Mouse (Mus musculus): ENCODE measurements around the gene Samd14. TPM values are rescaled to one million over a fixed set of nuclear protein-coding genes. Genes with fewer than 3 reads are reported as not detected.

Samd14 gene
- polyA plus RNA-seq, 1 experiment from 2014 or later: 57.8 TPM

DNA sequence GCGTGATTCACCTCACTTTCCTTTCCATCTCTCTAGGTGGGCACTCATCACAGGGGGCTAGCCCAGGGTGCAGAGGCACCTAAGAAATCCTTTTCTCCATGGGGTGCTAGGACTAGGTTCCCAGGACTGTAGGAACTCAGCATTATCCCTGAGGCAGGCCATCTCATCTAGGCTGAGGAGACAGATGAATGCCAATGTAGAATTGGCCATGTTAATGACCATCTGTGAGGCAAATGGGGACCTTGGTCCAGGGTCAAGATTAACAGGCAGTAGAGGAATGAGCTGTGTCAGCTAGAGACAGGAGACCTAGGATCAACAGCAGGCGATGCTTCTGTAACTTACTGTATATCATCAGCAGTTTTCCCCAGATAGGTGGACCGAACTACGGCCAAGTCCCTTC is 30.1 kb downstream of the Samd14 start:
- peaks cover 3% of the 10 kb centered on the region; the same call in 1 of the 2 replicates for H3K27me3 ChIP-seq (replicated peaks; ENCODE audit: control insufficient read depth, insufficient read depth, low read length)
- no peaks in the 10 kb centered on the region for H3K9me3 ChIP-seq (ENCODE audit: control insufficient read depth, low read length)
- H3K27ac ChIP-seq (ENCODE audit: low read depth, low read length): no peak overlapping the region
- H3K36me3 ChIP-seq (ENCODE audit: control insufficient read depth, insufficient read depth, low read length): no peaks in the 10 kb centered on the region
- H3K4me1 ChIP-seq (replicated peaks; ENCODE audit: control insufficient read depth, insufficient read depth, low read length): peaks cover 14% of the 10 kb centered on the region
- H3K4me3 ChIP-seq (ENCODE audit: low read depth, low read length): no peak overlapping the region
- no peak overlapping the region for H3K9ac ChIP-seq (ENCODE audit: low read depth, low read length)
- 81% methylated on average over 4 of the region's 4 CpGs for WGBS
- H3K4me2 ChIP-seq: peak overlapping the region; percentile 91
- DNase-seq (ENCODE audit: low spot score) (no peak), ATAC-seq (replicated peaks; ENCODE audit: low FRiP score) (no peak)

DNA sequence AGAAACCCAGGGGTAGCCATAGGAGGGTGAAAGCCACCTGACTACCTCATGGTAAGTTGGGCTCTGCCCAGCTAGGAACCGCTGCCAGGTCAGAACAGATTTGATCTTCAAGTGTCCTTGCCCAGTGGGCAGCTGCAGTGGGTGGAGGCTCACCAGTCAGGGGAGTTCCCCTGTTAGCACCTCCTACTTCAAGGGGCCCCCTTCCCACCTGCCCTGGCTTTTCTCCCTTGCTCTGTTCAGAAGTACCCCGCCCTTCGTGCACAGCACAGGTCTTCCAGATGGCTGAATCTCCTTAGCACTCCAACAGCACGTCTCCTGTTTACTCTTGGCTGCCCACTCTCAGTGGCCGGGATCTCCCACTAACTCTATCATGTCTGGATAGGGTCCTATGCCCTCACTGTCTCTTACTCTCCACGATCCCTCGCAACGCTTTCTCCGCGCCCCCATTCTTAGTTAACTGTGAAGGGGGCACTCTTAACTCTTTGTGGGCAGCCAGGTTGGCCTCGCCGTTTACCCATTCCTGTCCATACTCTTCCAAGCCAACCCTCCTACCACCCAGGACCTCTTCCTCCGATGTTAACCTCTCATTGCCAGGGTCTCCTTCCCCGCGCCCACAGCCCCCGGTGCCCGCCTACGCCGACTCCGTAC is 30.9 kb downstream of the Samd14 start:
- no peak overlapping the region; the same call in 1 of the 2 replicates for H3K27ac ChIP-seq (ENCODE audit: low read depth, low read length)
- ATAC-seq (replicated peaks; ENCODE audit: low FRiP score): no peak; the same call in 1 of the 2 replicates
- H3K9me3 ChIP-seq (ENCODE audit: control insufficient read depth, low read length): no peaks in the 10 kb centered on the region
- no peaks in the 10 kb centered on the region for H3K36me3 ChIP-seq (ENCODE audit: control insufficient read depth, insufficient read depth, low read length)
- peaks cover 8% of the 10 kb centered on the region; the same call in 1 of the 2 replicates for H3K27me3 ChIP-seq (replicated peaks; ENCODE audit: control insufficient read depth, insufficient read depth, low read length)
- H3K4me2 ChIP-seq: peak overlapping the region; percentile 91
- no peak for DNase-seq (ENCODE audit: low spot score)
- peaks cover 14% of the 10 kb centered on the region for H3K4me1 ChIP-seq (replicated peaks; ENCODE audit: control insufficient read depth, insufficient read depth, low read length)
- peak overlapping the region; percentile 77 for H3K9ac ChIP-seq (ENCODE audit: low read depth, low read length)
- 2% methylated on average over 20 of the region's 20 CpGs for WGBS
- peak overlapping the region; percentile 75 for H3K4me3 ChIP-seq (ENCODE audit: low read depth, low read length)

DNA sequence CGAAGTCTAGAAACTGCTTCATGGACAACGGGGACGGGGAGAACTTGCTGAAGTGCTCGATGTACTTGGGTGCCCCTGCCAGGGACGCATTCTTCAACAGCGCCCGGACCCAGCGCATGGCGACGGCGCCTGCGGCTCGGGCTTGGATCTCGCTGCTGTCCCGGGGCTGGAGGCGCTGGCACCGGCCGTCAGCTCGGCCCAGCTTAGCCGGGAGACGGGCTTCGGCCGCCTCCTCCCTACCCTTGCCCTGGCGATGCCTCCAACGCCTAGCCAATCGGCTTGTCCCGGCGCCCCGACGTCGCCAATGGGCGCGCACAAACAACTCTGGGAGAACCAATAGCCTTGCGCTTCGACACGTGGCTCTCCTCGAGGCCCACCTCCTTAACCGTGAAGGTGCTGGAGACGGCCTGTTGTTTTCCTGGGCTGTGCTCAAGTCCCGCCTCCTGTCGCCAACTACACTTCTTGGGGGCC is 31.5 kb downstream of the Samd14 start, which contains the start of gene Pdk2:
TSS of gene Pdk2 (minus strand) at position 216 of the 471 bp plus-strand sequence.
- Histone ChIP-seq H3K4me2 (peak within 1 kb of the TSS; percentile 91), H3K27me3 (replicated peaks; ENCODE audit: control insufficient read depth, insufficient read depth, low read length) (peaks cover 13% of the 10 kb centered on the region; the same call in 1 of the 2 replicates), H3K4me3 (ENCODE audit: low read depth, low read length) (peak within 1 kb of the TSS; percentile 75), H3K9ac (ENCODE audit: low read depth, low read length) (peak within 1 kb of the TSS; percentile 77), H3K27ac (ENCODE audit: low read depth, low read length) (peak within 1 kb of the TSS; percentile 40), H3K9me3 (ENCODE audit: control insufficient read depth, low read length) (no peaks in the 10 kb centered on the region), H3K36me3 (ENCODE audit: control insufficient read depth, insufficient read depth, low read length) (no peaks in the 10 kb centered on the region), H3K4me1 (replicated peaks; ENCODE audit: control insufficient read depth, insufficient read depth, low read length) (peaks cover 14% of the 10 kb centered on the region)
- WGBS: under 1% methylated on average over 41 of the region's 41 CpGs
- ATAC-seq (replicated peaks; ENCODE audit: low FRiP score) (peak; percentile 97), DNase-seq (ENCODE audit: low spot score) (peak; percentile 89)

DNA sequence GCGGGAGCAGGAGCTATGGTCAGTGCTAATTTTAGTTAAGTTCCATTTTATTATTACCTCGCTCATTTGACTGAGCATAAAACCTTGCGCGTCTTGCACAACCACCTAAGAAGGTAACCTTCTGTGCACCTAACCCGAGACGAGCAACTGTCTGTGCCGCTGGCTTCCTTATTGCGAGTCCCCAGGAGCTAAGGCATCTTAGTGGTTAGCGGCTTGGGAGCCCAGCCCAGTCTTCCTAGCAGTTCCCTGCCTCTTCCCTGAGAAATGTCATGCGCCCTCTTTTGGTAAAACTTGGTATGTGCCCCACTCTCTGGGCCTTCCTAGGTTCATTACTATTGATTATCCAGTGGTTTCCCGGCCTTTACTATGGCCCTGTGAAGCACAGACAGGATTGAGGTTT is 32.4 kb downstream of the Samd14 start:
- ATAC-seq (replicated peaks; ENCODE audit: low FRiP score) (peak; percentile 32; the same call in 1 of the 2 replicates), DNase-seq (ENCODE audit: low spot score) (peak; percentile 72)
- H3K9me3 ChIP-seq (ENCODE audit: control insufficient read depth, low read length): no peaks in the 10 kb centered on the region
- no peaks in the 10 kb centered on the region for H3K36me3 ChIP-seq (ENCODE audit: control insufficient read depth, insufficient read depth, low read length)
- WGBS: under 1% methylated on average over 11 of the region's 11 CpGs
- peak overlapping the region; percentile 91 for H3K4me2 ChIP-seq
- peak overlapping the region; percentile 60 for H3K9ac ChIP-seq (ENCODE audit: low read depth, low read length)
- H3K4me3 ChIP-seq (ENCODE audit: low read depth, low read length): peak overlapping the region; percentile 75
- H3K27me3 ChIP-seq (replicated peaks; ENCODE audit: control insufficient read depth, insufficient read depth, low read length): peaks cover 13% of the 10 kb centered on the region; the same call in 1 of the 2 replicates
- H3K27ac ChIP-seq (ENCODE audit: low read depth, low read length): peak overlapping the region; percentile 40
- peaks cover 14% of the 10 kb centered on the region for H3K4me1 ChIP-seq (replicated peaks; ENCODE audit: control insufficient read depth, insufficient read depth, low read length)

DNA sequence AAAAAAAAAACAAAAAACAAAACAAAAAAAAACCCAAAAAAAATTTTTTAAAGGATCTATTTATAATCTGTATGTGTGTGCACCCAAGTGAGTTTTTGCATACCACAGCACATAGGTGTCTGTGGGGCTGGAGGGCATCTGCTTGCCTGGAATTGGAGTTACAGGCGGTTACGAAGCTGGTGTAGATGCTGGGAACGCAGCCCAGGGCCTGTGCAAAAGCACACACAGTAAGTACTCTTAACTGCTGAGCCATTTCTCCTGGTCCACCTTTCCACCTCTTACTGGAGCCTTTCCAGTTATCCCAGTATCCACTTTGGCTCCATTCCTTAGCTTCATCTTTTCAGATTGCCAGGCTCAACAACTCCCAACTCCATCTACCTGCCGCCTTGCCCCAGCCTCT is 33.4 kb downstream of the Samd14 start:
- H3K4me3 ChIP-seq (ENCODE audit: low read depth, low read length): no peak overlapping the region
- ATAC-seq (replicated peaks; ENCODE audit: low FRiP score) (no peak), DNase-seq (ENCODE audit: low spot score) (no peak)
- peaks cover 14% of the 10 kb centered on the region for H3K4me1 ChIP-seq (replicated peaks; ENCODE audit: control insufficient read depth, insufficient read depth, low read length)
- 79% methylated on average over 4 of the region's 4 CpGs for WGBS
- peaks cover 13% of the 10 kb centered on the region; the same call in 1 of the 2 replicates for H3K27me3 ChIP-seq (replicated peaks; ENCODE audit: control insufficient read depth, insufficient read depth, low read length)
- no peak overlapping the region for H3K9ac ChIP-seq (ENCODE audit: low read depth, low read length)
- H3K36me3 ChIP-seq (ENCODE audit: control insufficient read depth, insufficient read depth, low read length): no peaks in the 10 kb centered on the region
- H3K27ac ChIP-seq (ENCODE audit: low read depth, low read length): no peak overlapping the region
- no peak overlapping the region for H3K4me2 ChIP-seq
- no peaks in the 10 kb centered on the region for H3K9me3 ChIP-seq (ENCODE audit: control insufficient read depth, low read length)

DNA sequence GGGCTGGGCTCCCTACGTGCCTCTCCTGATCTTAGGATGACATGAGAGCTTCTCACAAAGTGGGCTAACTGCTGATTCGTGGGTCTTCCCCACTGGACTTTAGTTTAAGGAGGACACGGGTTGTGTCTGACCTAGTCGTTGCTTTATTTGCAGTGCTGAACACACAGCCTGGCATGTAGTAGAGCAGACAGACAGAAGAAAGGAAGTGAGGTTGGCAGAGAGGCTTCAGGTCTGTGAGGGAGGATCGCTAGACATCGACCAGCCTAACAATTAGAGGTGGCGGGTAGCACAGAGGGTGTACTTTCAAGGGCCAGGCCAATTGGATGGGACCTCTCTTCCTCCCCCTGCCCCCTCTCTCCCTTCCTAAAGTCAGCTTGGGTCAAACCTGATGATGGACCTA is 33.9 kb downstream of the Samd14 start:
- Histone ChIP-seq H3K4me1 (replicated peaks; ENCODE audit: control insufficient read depth, insufficient read depth, low read length) (peaks cover 14% of the 10 kb centered on the region), H3K9me3 (ENCODE audit: control insufficient read depth, low read length) (no peaks in the 10 kb centered on the region), H3K4me3 (ENCODE audit: low read depth, low read length) (no peak overlapping the region), H3K4me2 (no peak overlapping the region), H3K27me3 (replicated peaks; ENCODE audit: control insufficient read depth, insufficient read depth, low read length) (peaks cover 13% of the 10 kb centered on the region; the same call in 1 of the 2 replicates), H3K36me3 (ENCODE audit: control insufficient read depth, insufficient read depth, low read length) (no peaks in the 10 kb centered on the region), H3K27ac (ENCODE audit: low read depth, low read length) (no peak overlapping the region), H3K9ac (ENCODE audit: low read depth, low read length) (no peak overlapping the region)
- 51% methylated on average over 7 of the region's 7 CpGs for WGBS
- no peak for ATAC-seq (replicated peaks; ENCODE audit: low FRiP score)
- DNase-seq (ENCODE audit: low spot score): no peak

DNA sequence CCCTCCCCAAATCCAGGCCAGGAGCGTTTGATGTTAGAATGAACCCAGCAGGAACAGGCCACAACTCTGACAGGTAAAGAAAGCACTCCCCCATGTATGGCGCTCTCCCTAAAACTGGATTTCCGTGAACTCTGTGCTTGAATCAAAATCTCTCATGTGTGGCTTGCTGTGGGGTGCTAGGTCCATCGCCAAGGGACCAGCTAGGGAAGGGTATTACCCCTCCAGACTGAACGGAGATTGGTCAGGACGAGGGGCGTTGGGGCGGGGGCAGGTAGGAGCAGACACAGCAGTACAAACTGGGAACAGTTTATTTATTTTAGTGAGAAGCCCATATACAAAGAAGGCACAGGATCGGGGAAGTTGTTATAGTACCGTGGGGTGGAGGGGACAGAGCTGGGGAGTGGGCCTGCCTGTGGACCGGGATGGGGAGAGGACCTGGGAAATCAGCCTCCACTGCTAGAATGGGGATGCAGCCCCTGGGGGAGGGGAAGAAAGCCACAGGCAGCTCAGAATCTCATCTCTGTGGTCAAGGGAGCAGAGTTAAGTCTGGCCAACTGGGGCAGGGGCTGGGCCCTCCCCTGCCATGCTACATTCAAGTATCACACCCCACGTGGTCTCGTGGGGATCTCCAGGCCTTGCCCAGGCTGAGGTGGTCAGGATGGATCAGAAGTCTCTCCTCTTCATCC is 34.6 kb downstream of the Samd14 start:
- 68% methylated on average over 12 of the region's 13 CpGs for WGBS
- H3K27ac ChIP-seq (ENCODE audit: low read depth, low read length): no peak overlapping the region
- no peak for ATAC-seq (replicated peaks; ENCODE audit: low FRiP score)

DNA sequence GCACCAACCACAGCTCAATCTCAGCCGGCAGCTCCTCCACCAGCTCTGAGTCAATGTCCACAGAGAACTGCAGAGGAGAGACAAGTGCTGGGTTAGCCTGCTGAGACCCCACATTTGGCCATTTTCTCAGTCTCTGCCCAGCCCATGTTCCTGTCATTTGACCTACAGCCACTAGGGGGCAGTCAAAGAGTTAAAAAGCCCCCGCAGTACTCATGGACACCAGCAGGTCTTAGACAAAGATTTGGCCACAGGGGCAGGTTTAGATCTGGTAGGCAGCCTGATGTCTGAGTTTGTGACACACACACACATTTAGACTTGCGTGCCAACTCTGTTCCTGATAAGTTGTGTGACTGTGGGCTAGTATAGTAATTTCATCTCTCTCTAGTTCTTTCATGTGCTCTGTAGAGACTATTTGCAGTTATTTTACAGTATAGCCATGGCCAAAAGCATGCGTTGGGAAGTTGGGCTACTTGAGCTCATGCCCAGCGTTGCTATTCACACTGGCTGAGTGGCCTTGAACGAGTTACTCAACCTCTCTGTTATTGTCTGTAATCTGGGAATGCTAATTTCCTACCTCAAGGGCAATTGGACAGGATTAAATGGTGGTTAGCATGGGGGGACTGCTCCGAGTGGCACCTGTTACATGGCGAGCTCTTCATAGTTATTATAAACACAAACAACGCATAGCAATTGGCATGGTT is 37.5 kb downstream of the Samd14 start:
- DNase-seq (ENCODE audit: low spot score) (no peak), ATAC-seq (replicated peaks; ENCODE audit: low FRiP score) (peak; percentile 46; the same call in 1 of the 2 replicates)
- H3K9me3 ChIP-seq (ENCODE audit: control insufficient read depth, low read length): no peaks in the 10 kb centered on the region
- H3K9ac ChIP-seq (ENCODE audit: low read depth, low read length): no peak overlapping the region
- H3K4me3 ChIP-seq (ENCODE audit: low read depth, low read length): no peak overlapping the region
- H3K27me3 ChIP-seq (replicated peaks; ENCODE audit: control insufficient read depth, insufficient read depth, low read length): peaks cover 13% of the 10 kb centered on the region; the same call in 1 of the 2 replicates
- H3K27ac ChIP-seq (ENCODE audit: low read depth, low read length): no peak overlapping the region
- no peak overlapping the region for H3K4me2 ChIP-seq
- 55% methylated on average over 9 of the region's 9 CpGs for WGBS
- 0 out of 2 replicates have a peak, but pooled peaks cover 2% of the 10 kb centered on the region for H3K4me1 ChIP-seq (replicated peaks; ENCODE audit: control insufficient read depth, insufficient read depth, low read length)
- H3K36me3 ChIP-seq (ENCODE audit: control insufficient read depth, insufficient read depth, low read length): no peaks in the 10 kb centered on the region

More for the DNA sequence above, 34.6 kb downstream of the Samd14 start:
- H3K9me3 ChIP-seq (ENCODE audit: control insufficient read depth, low read length): no peaks in the 10 kb centered on the region
- no peak overlapping the region for H3K9ac ChIP-seq (ENCODE audit: low read depth, low read length)
- no peak overlapping the region for H3K4me3 ChIP-seq (ENCODE audit: low read depth, low read length)
- H3K27me3 ChIP-seq (replicated peaks; ENCODE audit: control insufficient read depth, insufficient read depth, low read length): peaks cover 13% of the 10 kb centered on the region; the same call in 1 of the 2 replicates
- H3K4me2 ChIP-seq: no peak overlapping the region
- no peaks in the 10 kb centered on the region for H3K36me3 ChIP-seq (ENCODE audit: control insufficient read depth, insufficient read depth, low read length)
- H3K4me1 ChIP-seq (replicated peaks; ENCODE audit: control insufficient read depth, insufficient read depth, low read length): peaks cover 14% of the 10 kb centered on the region
- no peak for DNase-seq (ENCODE audit: low spot score)
